Mouse (Mus musculus): ENCODE data around the gene Sytl3. TPM values are rescaled to one million over a fixed set of nuclear protein-coding genes. Genes with fewer than 3 reads are reported as not detected.

The Sytl3 gene
- polyA plus RNA-seq, 1 experiment, result 0.14 TPM

DNA sequence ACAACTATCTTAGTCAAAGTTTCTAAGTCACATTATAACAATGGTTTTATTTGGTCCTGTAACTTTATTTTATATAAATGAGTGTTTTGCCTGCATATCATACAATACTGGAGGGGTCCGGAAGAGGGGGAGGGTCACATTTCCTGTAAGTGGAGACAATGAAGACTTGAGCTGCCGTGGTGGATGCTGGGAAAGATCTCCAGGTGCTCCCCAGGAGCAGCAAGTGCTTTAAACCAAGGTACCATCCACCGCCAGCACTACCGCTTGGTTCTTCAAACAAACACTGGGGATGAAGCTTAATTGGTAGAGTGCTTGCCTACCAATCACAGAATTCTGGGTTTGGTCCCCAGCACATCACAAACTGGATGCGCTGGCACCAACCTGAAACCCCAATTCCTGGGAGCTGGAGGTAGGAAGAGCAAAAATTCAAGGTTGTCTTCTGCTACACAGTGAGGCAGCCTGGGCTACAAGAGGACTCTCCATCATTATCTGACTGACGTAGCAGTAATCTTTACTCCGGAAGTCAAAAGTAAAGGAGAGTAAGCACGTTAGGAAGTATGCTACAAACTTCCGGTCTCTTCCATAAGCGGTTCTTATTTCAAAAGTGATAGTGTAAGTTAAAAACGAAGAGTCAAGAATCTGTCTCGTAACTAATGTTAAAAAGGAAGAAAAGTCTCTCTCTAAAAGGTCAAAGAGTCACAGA lies 118.9 kb downstream of the Sytl3 start:
- no peak overlapping the region for H3K4me3 ChIP-seq (ENCODE audit: insufficient read depth, poor library complexity, severe bottlenecking)
- peaks cover 89% of the 10 kb centered on the region for H3K79me3 ChIP-seq (ENCODE audit: low read depth)
- TF ChIP-seq CTCF (IDR thresholded peaks at IDR 0.05; ENCODE audit: control insufficient read depth, insufficient read depth, insufficient read length) (no peak), USF1 (IDR thresholded peaks at IDR 0.05; ENCODE audit: low read depth) (no peak), FOSL1 (IDR thresholded peaks at IDR 0.05; ENCODE audit: insufficient read depth, low read length, poor library complexity, severe bottlenecking) (no peak), MYOG (IDR thresholded peaks at IDR 0.05; ENCODE audit: control insufficient read depth, extremely low read depth, insufficient read length) (no peak), MAX (IDR thresholded peaks at IDR 0.05) (no peak), CEBPB (IDR thresholded peaks at IDR 0.05; ENCODE audit: low read depth) (no peak), MYOD1 (IDR thresholded peaks at IDR 0.05; ENCODE audit: control insufficient read depth, insufficient read length, low read depth) (no peak)
- H3ac ChIP-seq (ENCODE audit: control insufficient read depth, insufficient read length, low read depth), result no peak overlapping the region
- peaks cover 17% of the 10 kb centered on the region for H3K36me3 ChIP-seq (ENCODE audit: control insufficient read depth, insufficient read depth)
- H3K27me3 ChIP-seq (ENCODE audit: control insufficient read depth, insufficient read depth, insufficient read length), result no peaks in the 10 kb centered on the region
- H3K79me2 ChIP-seq (ENCODE audit: control insufficient read depth, insufficient read depth), result peaks cover 99% of the 10 kb centered on the region

- H3K79me2 ChIP-seq (ENCODE audit: control insufficient read depth, insufficient read depth), result peaks cover 94% of the 10 kb centered on the region
- H3K36me3 ChIP-seq (ENCODE audit: control insufficient read depth, insufficient read depth), result peaks cover 17% of the 10 kb centered on the region
- H3K4me3 ChIP-seq (ENCODE audit: insufficient read depth, poor library complexity, severe bottlenecking), result peak overlapping the region; percentile 26
- H3K79me3 ChIP-seq (ENCODE audit: low read depth), result peaks cover 85% of the 10 kb centered on the region
- TF ChIP-seq MYOD1 (IDR thresholded peaks at IDR 0.05; ENCODE audit: control insufficient read depth, insufficient read length, low read depth), result no peak
- TF ChIP-seq CTCF (IDR thresholded peaks at IDR 0.05; ENCODE audit: control insufficient read depth, insufficient read depth, insufficient read length), result no peak
- TF ChIP-seq MAX (IDR thresholded peaks at IDR 0.05), result no peak
- no peak for TF ChIP-seq CEBPB (IDR thresholded peaks at IDR 0.05; ENCODE audit: low read depth)
- no peak for TF ChIP-seq MYOG (IDR thresholded peaks at IDR 0.05; ENCODE audit: control insufficient read depth, extremely low read depth, insufficient read length)
- TF ChIP-seq USF1 (IDR thresholded peaks at IDR 0.05; ENCODE audit: low read depth), result no peak
- no peak for TF ChIP-seq FOSL1 (IDR thresholded peaks at IDR 0.05; ENCODE audit: insufficient read depth, low read length, poor library complexity, severe bottlenecking)
- H3ac ChIP-seq (ENCODE audit: control insufficient read depth, insufficient read length, low read depth), result peak overlapping the region; percentile 44
- H3K27me3 ChIP-seq (ENCODE audit: control insufficient read depth, insufficient read depth, insufficient read length), result no peaks in the 10 kb centered on the region
Observed at GRCm38 (mm10) chr17:6778332-6778683, 119.4 kb downstream of the Sytl3 start.

DNA sequence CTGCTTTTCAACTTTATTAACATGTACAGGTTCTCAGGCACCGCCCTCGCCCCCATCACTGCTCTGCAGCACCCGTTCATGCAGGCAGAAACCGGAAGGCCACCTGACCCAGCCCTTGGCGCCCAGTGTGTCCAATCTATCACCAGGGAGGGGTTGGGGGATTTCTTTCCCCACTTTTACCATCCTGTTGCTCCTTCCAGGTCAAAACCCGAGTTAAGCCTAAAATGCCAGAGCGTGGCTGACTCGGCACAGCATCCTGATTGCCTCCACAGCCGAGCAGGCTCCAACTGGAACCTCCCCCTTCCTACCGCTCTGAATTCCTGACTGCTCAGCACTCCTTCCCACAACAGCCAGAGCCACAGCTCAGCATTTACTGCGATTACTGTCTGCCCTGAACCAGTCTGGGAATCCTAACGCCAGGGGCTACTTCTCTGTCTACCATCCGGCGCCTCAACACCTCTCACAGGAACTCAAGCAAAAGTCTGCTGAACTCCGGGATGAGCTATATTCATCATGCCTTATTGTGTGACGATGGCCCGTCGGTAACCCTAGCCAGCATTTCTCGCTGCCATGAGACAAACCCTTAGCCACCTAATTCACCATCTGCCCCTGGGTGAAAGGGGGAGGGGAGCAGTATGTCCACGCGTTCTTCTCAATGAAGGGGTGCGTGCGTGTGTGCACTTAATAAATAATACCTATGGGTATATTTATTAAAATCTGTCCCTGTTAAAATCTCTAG lies 120.0 kb downstream of the Sytl3 start:
- Histone ChIP-seq H3K79me2 (ENCODE audit: control insufficient read depth, insufficient read depth) (peaks cover 87% of the 10 kb centered on the region), H3K79me3 (ENCODE audit: low read depth) (peaks cover 80% of the 10 kb centered on the region), H3K27me3 (ENCODE audit: control insufficient read depth, insufficient read depth, insufficient read length) (no peaks in the 10 kb centered on the region), H3K4me3 (ENCODE audit: insufficient read depth, poor library complexity, severe bottlenecking) (peak overlapping the region; percentile 26), H3K36me3 (ENCODE audit: control insufficient read depth, insufficient read depth) (peaks cover 16% of the 10 kb centered on the region), H3ac (ENCODE audit: control insufficient read depth, insufficient read length, low read depth) (peak overlapping the region; percentile 49)
- TF ChIP-seq CEBPB (IDR thresholded peaks at IDR 0.05; ENCODE audit: low read depth) (no peak), MAX (IDR thresholded peaks at IDR 0.05) (no peak), CTCF (IDR thresholded peaks at IDR 0.05; ENCODE audit: control insufficient read depth, insufficient read depth, insufficient read length) (no peak), USF1 (IDR thresholded peaks at IDR 0.05; ENCODE audit: low read depth) (no peak), MYOG (IDR thresholded peaks at IDR 0.05; ENCODE audit: control insufficient read depth, extremely low read depth, insufficient read length) (no peak), MYOD1 (IDR thresholded peaks at IDR 0.05; ENCODE audit: control insufficient read depth, insufficient read length, low read depth) (no peak), FOSL1 (IDR thresholded peaks at IDR 0.05; ENCODE audit: insufficient read depth, low read length, poor library complexity, severe bottlenecking) (no peak)

DNA sequence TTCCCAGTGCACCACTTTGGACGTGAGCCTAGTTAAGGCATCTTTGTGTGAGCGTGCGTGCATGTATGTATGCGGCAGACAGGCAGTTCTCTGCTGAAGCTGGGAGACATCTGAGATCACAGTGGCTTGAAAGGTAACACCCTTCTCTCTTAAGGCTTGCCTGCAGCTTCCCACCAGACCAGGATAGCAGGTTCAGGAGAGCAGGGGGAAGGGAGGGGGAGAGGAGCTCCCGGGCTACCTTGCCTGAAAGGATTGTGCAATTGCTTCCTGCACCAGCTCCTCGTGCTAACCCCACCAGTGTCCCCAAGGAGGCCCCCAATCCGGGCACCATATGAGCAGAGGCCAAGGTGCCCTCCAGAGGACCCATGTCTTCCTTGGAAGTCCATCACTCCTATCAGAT lies 120.7 kb downstream of the Sytl3 start:
- H3K79me2 ChIP-seq (ENCODE audit: control insufficient read depth, insufficient read depth), result peaks cover 80% of the 10 kb centered on the region
- no peaks in the 10 kb centered on the region for H3K27me3 ChIP-seq (ENCODE audit: control insufficient read depth, insufficient read depth, insufficient read length)
- peaks cover 10% of the 10 kb centered on the region for H3K36me3 ChIP-seq (ENCODE audit: control insufficient read depth, insufficient read depth)
- peak overlapping the region; percentile 16 for H3K4me3 ChIP-seq (ENCODE audit: insufficient read depth, poor library complexity, severe bottlenecking)
- TF ChIP-seq MAX (IDR thresholded peaks at IDR 0.05) (no peak), CEBPB (IDR thresholded peaks at IDR 0.05; ENCODE audit: low read depth) (peak; percentile 66)
- H3ac ChIP-seq (ENCODE audit: control insufficient read depth, insufficient read length, low read depth), result peak overlapping the region; percentile 38
- peaks cover 74% of the 10 kb centered on the region for H3K79me3 ChIP-seq (ENCODE audit: low read depth)

DNA sequence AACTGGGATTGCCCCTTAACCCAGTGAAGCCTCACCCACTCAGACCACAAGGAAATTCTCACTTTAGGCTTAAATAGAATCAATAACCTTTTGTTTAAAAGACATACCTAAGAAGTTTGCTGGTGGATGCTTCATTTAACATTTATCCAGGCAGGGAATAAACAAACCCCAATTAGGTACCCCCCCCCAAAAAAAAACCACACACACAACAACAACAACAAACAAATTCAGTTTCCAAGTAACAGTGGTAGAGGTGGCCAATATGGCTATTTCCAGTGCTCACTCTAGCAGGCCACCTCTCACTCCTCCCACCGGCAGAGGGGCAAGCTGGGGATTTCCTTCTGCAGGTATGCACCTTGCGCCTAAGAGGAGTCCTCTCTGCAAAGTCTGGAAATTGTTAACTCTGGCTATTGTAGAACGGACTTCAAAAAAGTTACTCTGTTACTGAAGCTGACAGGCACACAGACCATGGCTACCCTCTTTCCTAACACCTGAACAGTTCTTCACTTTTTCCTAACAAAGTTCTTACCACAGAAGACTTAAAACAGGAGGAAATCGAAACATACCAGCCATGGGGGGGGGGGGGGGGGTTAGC lies 121.7 kb downstream of the Sytl3 start:
- Histone ChIP-seq H3K79me3 (ENCODE audit: low read depth) (peaks cover 65% of the 10 kb centered on the region), H3ac (ENCODE audit: control insufficient read depth, insufficient read length, low read depth) (no peak overlapping the region), H3K27me3 (ENCODE audit: control insufficient read depth, insufficient read depth, insufficient read length) (no peaks in the 10 kb centered on the region), H3K4me3 (ENCODE audit: insufficient read depth, poor library complexity, severe bottlenecking) (peak overlapping the region; percentile 16), H3K36me3 (ENCODE audit: control insufficient read depth, insufficient read depth) (peaks cover 6% of the 10 kb centered on the region), H3K79me2 (ENCODE audit: control insufficient read depth, insufficient read depth) (peaks cover 70% of the 10 kb centered on the region)
- no peak for TF ChIP-seq USF1 (IDR thresholded peaks at IDR 0.05; ENCODE audit: low read depth)
- TF ChIP-seq CTCF (IDR thresholded peaks at IDR 0.05; ENCODE audit: control insufficient read depth, insufficient read depth, insufficient read length), result no peak
- TF ChIP-seq CEBPB (IDR thresholded peaks at IDR 0.05; ENCODE audit: low read depth), result no peak
- no peak for TF ChIP-seq FOSL1 (IDR thresholded peaks at IDR 0.05; ENCODE audit: insufficient read depth, low read length, poor library complexity, severe bottlenecking)
- no peak for TF ChIP-seq MYOG (IDR thresholded peaks at IDR 0.05; ENCODE audit: control insufficient read depth, extremely low read depth, insufficient read length)
- TF ChIP-seq MYOD1 (IDR thresholded peaks at IDR 0.05; ENCODE audit: control insufficient read depth, insufficient read length, low read depth), result no peak
- no peak for TF ChIP-seq MAX (IDR thresholded peaks at IDR 0.05)
